Mouse (Mus musculus): Measurements from ENCODE around the gene Sirt5.

The Sirt5 gene

GRCm38 (mm10) chr13:43364985-43365824 lies at the start of gene Sirt5:
Gene Sirt5, plus strand, starts transcription at chr13:43365496.
- DNase-seq (ENCODE audit: low spot score in 2 of 2), result peak; percentile 82 to 92

- no peak for DNase-seq (ENCODE audit: low spot score in 2 of 2)
These were observed 47.9 kb upstream of the Sirt5 start for GRCm38 (mm10) chr13:43317411-43317810.

GRCm38 (mm10) chr13:43319396-43319795 lies 45.9 kb upstream of the Sirt5 start:
- DNase-seq (ENCODE audit: low spot score in 2 of 2), result no peak

DNA sequence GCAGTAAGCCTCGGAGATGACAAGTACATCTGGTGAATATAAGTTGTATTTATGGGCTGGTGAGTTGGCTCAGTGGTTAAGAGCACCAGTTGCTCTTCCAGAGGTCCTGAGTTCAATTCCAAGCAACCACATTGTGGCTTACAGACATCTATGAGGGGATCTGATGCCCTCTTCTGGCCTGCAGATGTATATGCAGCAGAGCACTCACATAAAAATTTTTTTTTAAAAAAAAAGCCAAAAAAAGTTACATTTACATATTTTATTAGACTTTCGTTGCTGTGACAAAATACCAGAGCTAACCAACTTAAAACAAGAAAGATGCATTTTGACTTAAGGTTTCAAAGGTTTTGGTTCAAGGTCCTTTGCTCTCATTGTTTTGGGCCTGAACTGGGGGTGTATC lies 43.8 kb upstream of the Sirt5 start:
- no peak for DNase-seq (ENCODE audit: low spot score in 2 of 2)

DNA sequence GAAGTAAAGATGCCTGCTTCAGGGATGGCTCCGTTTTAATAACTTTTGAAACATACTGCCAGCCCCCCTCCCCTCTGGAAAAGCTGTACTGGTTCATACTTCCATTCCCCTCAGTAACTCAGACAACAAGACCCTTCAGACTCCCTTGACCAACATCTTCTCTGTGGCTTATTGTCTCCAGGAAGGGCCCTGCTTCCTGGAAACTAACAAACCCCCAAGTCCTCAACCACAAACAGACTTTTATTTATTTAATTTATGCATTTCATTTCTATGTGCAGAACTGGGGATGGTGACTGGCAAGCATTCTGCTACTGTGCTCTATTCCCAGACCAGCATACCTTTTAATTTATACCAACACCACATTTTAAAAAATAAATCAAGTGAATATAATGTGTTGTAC lies 39.9 kb upstream of the Sirt5 start:
- no peak for DNase-seq (ENCODE audit: low spot score in 2 of 2)

DNA sequence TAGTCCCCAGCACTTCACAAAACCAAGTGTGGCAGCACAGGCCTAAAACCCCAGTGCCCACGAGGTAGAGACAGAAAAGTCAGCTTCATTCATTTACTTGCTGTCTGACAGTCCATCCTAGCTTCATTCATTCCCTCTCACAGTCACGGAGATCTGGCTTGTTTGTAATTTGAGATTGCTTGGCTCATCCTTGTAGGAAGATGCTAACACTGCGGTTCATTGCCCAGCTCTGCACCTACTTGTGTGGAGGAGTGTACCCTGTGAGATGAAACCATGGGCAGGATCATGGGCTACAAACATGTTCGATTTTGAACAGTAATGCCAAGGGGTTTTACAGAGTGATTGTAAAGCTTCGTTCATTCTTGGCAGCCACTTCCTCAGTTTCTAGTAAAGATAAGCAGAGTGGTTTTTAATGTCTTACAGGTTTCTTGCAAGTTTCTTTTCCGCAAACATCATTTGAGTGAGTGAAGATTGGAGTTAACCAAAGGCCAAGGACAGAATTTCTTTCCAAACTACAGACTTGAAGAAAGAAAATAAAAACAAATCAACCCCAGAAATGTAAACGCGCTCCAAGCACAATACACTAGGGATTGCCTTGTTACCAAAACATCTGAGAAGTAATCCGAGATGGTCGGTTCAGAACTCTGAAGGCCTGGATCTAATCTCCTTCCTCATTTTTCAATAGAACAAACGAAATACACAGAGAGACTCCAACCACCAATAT lies 33.4 kb upstream of the Sirt5 start:
- no peak for DNase-seq (ENCODE audit: low spot score in 2 of 2)

DNA sequence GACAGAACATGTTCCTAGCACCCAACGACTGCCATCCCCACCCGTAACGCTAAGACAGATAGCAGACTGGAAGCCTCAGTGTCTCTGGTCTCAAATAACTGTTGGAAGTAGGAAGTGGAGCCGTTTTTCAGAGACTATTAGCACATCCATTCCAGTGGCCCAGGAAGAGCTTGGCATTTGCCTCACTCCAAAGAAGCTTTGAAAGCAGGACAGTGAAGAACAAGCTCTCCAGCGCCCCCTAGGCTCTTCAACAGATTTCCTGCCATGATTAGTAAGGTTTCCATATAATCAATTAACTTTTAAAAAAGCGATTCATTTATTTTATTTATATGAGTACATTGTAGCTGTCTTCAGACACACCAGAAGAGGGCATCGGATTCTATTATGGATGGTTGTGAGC lies 32.7 kb upstream of the Sirt5 start:
- no peak for DNase-seq (ENCODE audit: low spot score in 2 of 2)

DNA sequence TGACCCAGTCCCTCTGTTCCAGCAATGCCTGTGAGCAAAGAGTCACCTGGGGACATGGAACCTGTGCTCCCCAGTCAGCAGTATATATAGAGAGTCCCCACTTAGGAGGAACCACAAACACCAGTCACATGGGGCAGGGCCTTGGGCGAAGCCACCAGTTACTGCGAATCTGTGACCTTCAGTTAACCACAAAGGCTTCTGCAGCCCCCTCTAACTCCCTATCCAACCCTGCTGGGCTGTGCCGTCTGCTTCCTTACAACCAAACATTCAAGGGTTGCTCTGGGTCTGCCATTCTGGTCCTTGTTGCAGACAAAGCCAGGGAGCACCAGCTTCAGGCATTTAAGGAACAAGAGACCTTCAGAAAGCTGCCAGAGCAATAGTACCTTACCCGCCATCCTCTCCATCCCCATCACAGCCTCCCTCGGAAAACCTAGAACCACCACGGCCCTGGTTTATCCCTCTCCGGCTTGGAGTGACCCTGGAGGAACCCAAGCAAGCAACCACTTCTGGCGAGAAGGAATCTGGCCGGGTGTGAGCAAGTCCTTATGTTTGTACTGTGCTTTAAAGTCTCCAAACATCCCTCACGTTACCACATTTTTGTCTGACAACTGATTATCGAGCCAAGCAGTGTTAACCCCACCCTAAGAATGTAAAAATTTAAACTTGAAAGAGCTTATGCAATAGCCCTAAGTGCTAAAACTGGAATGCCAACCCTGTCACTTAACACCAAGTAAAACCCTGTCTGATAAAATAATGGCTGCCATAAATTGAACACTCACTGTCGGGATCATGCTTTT lies 28.7 kb upstream of the Sirt5 start:
- no peak for DNase-seq (ENCODE audit: low spot score in 2 of 2)

- DNase-seq (ENCODE audit: low spot score in 2 of 2), result no peak
These were observed 27.3 kb upstream of the Sirt5 start for GRCm38 (mm10) chr13:43338001-43338400.

DNA sequence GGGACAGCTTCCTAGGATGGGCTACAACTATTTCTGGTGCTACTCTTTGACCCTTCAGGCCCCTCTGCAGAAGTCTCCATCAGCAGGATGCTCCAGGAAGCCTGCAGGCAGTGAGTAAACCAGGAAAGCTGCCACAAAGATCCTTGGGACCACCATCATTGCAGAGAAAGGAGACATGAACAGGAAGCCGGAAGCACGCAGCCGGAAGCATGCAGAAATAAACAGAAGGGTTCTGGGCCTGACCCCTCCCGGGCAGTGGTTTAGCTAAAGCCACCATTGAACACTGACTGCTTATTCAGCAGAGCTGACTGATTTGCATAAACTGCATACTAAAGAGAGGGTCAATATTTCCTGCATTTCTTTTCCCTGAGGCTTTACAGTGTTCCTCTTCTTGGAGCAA lies 26.7 kb upstream of the Sirt5 start:
- DNase-seq (ENCODE audit: low spot score in 2 of 2), result no peak

DNA sequence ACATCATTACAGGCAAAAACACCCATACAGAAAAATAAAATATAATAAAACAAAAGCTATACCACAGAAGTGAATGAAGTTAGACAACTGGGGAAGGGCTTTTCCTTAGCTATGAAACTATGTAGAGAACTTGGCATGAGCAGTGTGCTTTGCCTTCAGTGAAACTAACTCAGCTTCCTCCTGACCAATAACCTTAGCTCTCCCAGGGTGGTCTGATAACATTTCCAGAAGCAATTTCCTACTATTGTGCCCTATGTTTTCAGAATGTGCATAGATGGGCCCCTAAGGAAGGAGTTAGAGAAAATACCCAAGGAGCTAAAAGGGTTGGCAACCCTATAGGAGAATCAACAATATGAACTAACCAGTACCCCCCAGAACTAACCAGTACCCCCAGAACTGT lies 18.5 kb upstream of the Sirt5 start:
- no peak for DNase-seq (ENCODE audit: low spot score in 2 of 2)

DNA sequence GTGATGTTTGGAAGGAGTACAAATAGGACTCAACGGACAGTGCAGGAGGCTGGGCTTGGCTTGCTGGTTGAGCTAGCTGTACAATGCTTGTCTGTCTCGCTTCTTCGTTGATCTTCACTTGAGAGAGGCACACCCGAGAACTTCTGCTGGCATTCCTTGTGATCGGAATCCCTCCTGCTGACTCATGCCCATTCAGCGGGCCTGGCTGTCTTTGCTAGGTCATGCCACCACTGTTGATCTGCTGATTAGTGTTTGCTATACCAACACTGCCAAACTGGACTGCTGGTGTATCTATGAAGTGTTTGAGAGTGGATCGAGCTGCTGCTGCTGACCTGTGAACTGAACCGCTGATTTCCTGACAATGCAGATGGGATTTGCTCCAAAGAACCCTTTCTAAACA lies 15.9 kb upstream of the Sirt5 start:
- peak; percentile 24 to 30 for DNase-seq (ENCODE audit: low spot score in 2 of 2)

DNA sequence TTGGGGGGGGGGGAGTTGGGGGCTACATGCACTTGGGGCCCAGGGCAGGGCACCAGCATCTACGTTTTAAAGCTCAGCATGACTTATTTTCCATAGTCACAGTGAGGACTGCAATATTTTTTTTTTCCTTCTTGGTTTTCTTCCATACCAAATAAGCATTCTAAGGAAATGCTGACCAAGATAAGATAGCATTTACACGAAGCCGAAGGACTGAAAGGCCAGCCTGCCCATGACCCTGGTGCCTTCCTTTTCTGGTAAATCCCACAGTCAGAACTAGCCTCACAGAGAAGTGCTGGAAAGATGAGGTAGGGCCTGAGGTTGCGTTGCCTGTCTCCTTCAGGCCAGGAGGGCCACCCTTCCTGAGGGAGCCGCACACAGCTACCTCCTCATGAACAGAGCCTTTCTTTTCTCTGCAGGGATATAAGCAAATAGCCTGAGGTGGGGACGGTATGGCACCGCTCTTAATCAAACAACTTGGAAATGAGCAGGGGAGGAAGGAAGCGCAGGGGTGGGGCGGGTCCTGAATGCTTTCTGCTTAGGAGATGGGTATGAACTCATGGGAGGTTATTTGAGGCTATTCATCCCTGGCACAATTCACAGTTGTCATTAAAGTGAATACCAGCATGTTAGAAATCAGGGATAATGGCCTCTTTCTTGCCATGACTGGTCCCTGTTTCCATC lies 14.7 kb upstream of the Sirt5 start:
- DNase-seq (ENCODE audit: low spot score in 2 of 2), result no peak

- no peak for DNase-seq (ENCODE audit: low spot score in 2 of 2)
These were observed 11.9 kb upstream of the Sirt5 start for GRCm38 (mm10) chr13:43353356-43353755.

GRCm38 (mm10) chr13:43354362-43354761 lies 10.9 kb upstream of the Sirt5 start:
- no peak for DNase-seq (ENCODE audit: low spot score in 2 of 2)

- DNase-seq (ENCODE audit: low spot score in 2 of 2), result no peak
These were observed 8.8 kb upstream of the Sirt5 start for GRCm38 (mm10) chr13:43356346-43357125.

DNA sequence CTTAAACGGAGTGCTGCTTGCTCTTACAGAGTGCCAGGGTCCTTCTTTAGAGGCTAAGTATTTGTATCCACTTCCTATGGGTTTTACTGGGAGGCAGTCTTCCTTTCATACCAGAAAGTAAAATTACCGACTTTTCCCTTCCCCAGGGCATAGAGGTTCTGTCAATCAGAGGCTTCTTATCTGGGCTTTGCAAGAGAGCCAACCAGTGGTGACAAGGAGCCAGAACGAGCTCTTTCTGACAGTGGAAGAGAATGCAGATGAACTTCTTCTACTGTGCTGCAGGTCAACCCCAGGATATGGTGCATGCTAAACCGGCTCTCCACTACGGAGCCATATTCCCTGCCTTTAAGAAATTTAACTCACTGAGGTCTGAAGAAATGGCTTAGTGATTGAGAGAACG lies 4.8 kb upstream of the Sirt5 start:
- no peak for DNase-seq (ENCODE audit: low spot score in 2 of 2)

GRCm38 (mm10) chr13:43362353-43362752 lies 2.9 kb upstream of the Sirt5 start:
- DNase-seq (ENCODE audit: low spot score in 2 of 2), result no peak

DNA sequence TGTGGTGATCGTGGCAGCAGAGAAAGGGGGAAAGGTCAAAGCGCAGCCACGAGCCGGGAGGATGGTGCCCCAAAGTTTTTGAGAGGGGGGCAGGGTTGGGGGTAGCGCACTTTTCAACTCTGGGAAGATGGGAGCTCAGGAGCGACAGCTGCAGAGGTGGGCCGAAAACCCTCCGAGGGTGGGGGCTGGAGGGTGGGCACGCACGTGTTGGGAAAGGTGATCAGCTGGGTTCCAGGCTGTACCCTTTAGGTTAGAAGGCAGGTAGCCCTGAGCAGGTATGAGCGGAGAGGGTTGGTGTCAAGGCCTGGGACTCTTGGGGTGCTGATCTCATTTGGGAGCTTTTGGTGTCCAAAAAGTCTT lies 509 bp downstream of the Sirt5 start:
- peak in 1 of 2 experiments; percentile 11 for DNase-seq (ENCODE audit: low spot score in 2 of 2)

GRCm38 (mm10) chr13:43370063-43370462 lies 4.8 kb downstream of the Sirt5 start:
- DNase-seq (ENCODE audit: low spot score in 2 of 2), result no peak

- no peak for DNase-seq (ENCODE audit: low spot score in 2 of 2)
These were observed 7.6 kb downstream of the Sirt5 start for GRCm38 (mm10) chr13:43372892-43373291.

Data from urinary bladder, adult 18-20 months (tissue).